ENCODE assay signal across 8 mouse cellular contexts in the genomic region with DNA sequence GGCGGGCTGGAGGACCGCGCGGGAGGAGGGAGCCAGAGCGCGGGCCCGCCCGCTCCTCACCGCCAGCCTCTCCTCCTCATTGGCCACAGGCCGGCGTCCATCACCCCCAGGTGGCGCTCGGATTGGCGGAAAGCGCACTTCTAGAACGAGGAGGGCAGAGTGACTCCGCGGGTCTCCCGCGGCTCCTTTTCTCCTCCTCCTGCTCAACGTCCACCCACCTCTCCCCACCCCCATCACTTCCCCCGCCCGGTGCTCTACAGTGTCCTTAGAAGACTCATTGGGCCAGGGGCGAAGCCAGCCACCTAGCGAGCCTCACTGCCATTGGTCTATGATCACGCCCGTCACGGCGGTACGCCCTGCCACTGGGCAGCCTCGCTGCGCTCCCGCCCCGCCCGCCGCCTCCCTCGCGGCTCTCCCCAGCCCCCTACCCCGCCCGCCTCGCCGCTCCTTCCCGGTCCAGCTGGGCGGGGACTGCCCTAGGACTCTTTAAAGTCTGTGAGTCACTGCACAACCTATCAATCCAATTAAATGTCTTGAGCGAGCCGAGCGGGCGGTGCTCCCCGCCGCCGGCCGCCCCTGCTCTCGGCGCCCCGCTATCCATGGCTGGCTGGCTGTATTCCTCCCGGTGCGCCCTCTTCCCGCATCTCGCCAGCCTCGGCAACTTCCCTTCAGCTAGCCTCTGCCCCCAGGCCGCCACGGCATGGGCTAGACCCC. TPM values are rescaled to one million over a fixed set of nuclear protein-coding genes. Genes with fewer than 3 reads are reported as not detected.
DNase-seq lines count a peak whose midpoint lies in the region; ATAC-seq and TF ChIP-seq lines count a peak whose summit lies in the region.

A gene (plus strand): TSS at position 515 of the 714 bp plus-strand sequence.

- no peak for TF ChIP-seq RAD21 in CH12.LX (IDR thresholded peaks at IDR 0.05; ENCODE audit: low read depth, low read length)

- H3K27me3 ChIP-seq in CH12.LX (replicated peaks) = no peaks in the 10 kb centered on the region
- no peaks in the 10 kb centered on the region; the same call in 1 of the 2 replicates for H3K27me3 ChIP-seq in forebrain, embryonic 11.5 days (ENCODE audit: control insufficient read depth, insufficient read depth, low read length)
- no peaks in the 10 kb centered on the region for H3K27me3 ChIP-seq in heart, embryonic 16.5 days (ENCODE audit: control insufficient read depth, insufficient read depth, low read length)
- H3K27me3 ChIP-seq in liver, embryonic 15.5 days = peaks cover 27% of the 10 kb centered on the region
- H3K27me3 ChIP-seq in neural tube, embryonic 12.5 days (replicated peaks) = no peaks in the 10 kb centered on the region

- peak within 1 kb of the TSS; percentile 69 for H3K9ac ChIP-seq in CH12.LX (ENCODE audit: insufficient read depth, low read depth)
- peak within 1 kb of the TSS; percentile 83 for H3K9ac ChIP-seq in forebrain, embryonic 11.5 days (ENCODE audit: low read length)
- H3K9ac ChIP-seq in heart, embryonic 16.5 days (ENCODE audit: low read length) = peak within 1 kb of the TSS; percentile 87
- peak within 1 kb of the TSS; percentile 73 for H3K9ac ChIP-seq in liver, embryonic 15.5 days
- H3K9ac ChIP-seq in neural tube, embryonic 12.5 days = peak within 1 kb of the TSS; percentile 82

- peak; percentile 90 for TF ChIP-seq POLR2A in CH12.LX (IDR thresholded peaks at IDR 0.05; ENCODE audit: low read depth, low read length)

- H3K36me3 ChIP-seq in CH12.LX (replicated peaks in 1 of 2; ENCODE audit: control insufficient read depth in 1 of 2, insufficient read depth in 1 of 2, low read length in 1 of 2) = peaks cover 3 to 8% of the 10 kb centered on the region in 2 experiments
- no peaks in the 10 kb centered on the region for H3K36me3 ChIP-seq in forebrain, embryonic 11.5 days (ENCODE audit: control insufficient read depth, insufficient read depth, low read length)
- no peaks in the 10 kb centered on the region for H3K36me3 ChIP-seq in heart, embryonic 16.5 days (ENCODE audit: control insufficient read depth, insufficient read depth)
- no peaks in the 10 kb centered on the region for H3K36me3 ChIP-seq in liver, embryonic 15.5 days (replicated peaks)
- no peaks in the 10 kb centered on the region for H3K36me3 ChIP-seq in neural tube, embryonic 12.5 days

- no peak for TF ChIP-seq EP300 in CH12.LX (IDR thresholded peaks at IDR 0.05; ENCODE audit: low read length)

- dilution Hi-C loops in CH12.LX (cut with MboI; ENCODE audit: extremely low pct_ligation_motif_present, extremely low pct_unique_long_range_greater_than_20kb, low sequenced_read_pairs) = no loop called here

- H3K4me2 ChIP-seq in CH12.LX (ENCODE audit: insufficient read depth, low read depth, poor library complexity, severe bottlenecking) = peak within 1 kb of the TSS; percentile 97
- peak within 1 kb of the TSS; percentile 77 for H3K4me2 ChIP-seq in forebrain, embryonic 11.5 days (ENCODE audit: low read depth, low read length, severe bottlenecking)
- peak within 1 kb of the TSS; percentile 79 for H3K4me2 ChIP-seq in heart, embryonic 16.5 days (ENCODE audit: low read depth, low read length)
- H3K4me2 ChIP-seq in liver, embryonic 15.5 days = peak within 1 kb of the TSS; percentile 96
- peak within 1 kb of the TSS; percentile 76 for H3K4me2 ChIP-seq in neural tube, embryonic 12.5 days (replicated peaks)

- no peaks in the 10 kb centered on the region; the same call in 1 of the 2 replicates for H3K79me2 ChIP-seq in CH12.LX (replicated peaks; ENCODE audit: control insufficient read depth, extremely low read depth, insufficient read depth, poor library complexity, severe bottlenecking)

- no peaks in the 10 kb centered on the region for H3K9me3 ChIP-seq in CH12.LX (replicated peaks; ENCODE audit: low read length)
- no peaks in the 10 kb centered on the region for H3K9me3 ChIP-seq in forebrain, embryonic 11.5 days (ENCODE audit: control insufficient read depth, low read length)
- no peaks in the 10 kb centered on the region for H3K9me3 ChIP-seq in heart, embryonic 16.5 days (replicated peaks; ENCODE audit: control insufficient read depth, low read length)
- H3K9me3 ChIP-seq in liver, embryonic 15.5 days (replicated peaks) = no peaks in the 10 kb centered on the region
- no peaks in the 10 kb centered on the region for H3K9me3 ChIP-seq in neural tube, embryonic 12.5 days

- H3K27ac ChIP-seq in CH12.LX (ENCODE audit: insufficient read depth, low read depth) = peak within 1 kb of the TSS; percentile 70
- H3K27ac ChIP-seq in forebrain, embryonic 11.5 days (ENCODE audit: low read depth, low read length) = peak within 1 kb of the TSS; percentile 81
- peak within 1 kb of the TSS; percentile 96 for H3K27ac ChIP-seq in heart, embryonic 16.5 days (ENCODE audit: low read length)
- H3K27ac ChIP-seq in liver, embryonic 15.5 days (replicated peaks) = peak within 1 kb of the TSS; percentile 85
- H3K27ac ChIP-seq in neural tube, embryonic 12.5 days = peak within 1 kb of the TSS; percentile 92

- no peak for TF ChIP-seq CTCF in CH12.LX (conservative IDR thresholded peaks at IDR 0.05 in 1 of 2, IDR thresholded peaks at IDR 0.05 in 1 of 2; ENCODE audit: low read depth in 2 of 2, low read length in 2 of 2)

- DNase-seq in CH12.LX (ENCODE audit: extremely low read depth) = peak; percentile 100
- DNase-seq in c-Kit-positive CD71-positive TER-119-negative erythroid progenitor cells, embryonic 14.5 days (ENCODE audit: low read depth) = peak; percentile 94
- peak; percentile 99 for DNase-seq in forebrain, embryonic 11.5 days (ENCODE audit: low spot score)
- peak; percentile 100 for DNase-seq in kidney, postnatal 36 days
- DNase-seq in telencephalon, adult 2 months (ENCODE audit: low read depth, low spot score) = peak; percentile 99

- H3K4me1 ChIP-seq in CH12.LX (ENCODE audit: control insufficient read depth in 1 of 2, insufficient read depth in 2 of 2) = peaks cover 9 to 46% of the 10 kb centered on the region in 2 experiments
- peaks cover 3% of the 10 kb centered on the region for H3K4me1 ChIP-seq in forebrain, embryonic 11.5 days (replicated peaks; ENCODE audit: control insufficient read depth, insufficient read depth, low read length)
- H3K4me1 ChIP-seq in heart, embryonic 16.5 days (ENCODE audit: control insufficient read depth, insufficient read depth, low read length) = peaks cover 10% of the 10 kb centered on the region
- peaks cover 43% of the 10 kb centered on the region for H3K4me1 ChIP-seq in liver, embryonic 15.5 days (replicated peaks)
- H3K4me1 ChIP-seq in neural tube, embryonic 12.5 days = peaks cover 16% of the 10 kb centered on the region

- in situ Hi-C loops in CH12.LX (cut with MboI; ENCODE audit: low pct_ligation_motif_present, low pct_unique_long_range_greater_than_20kb, low sequenced_read_pairs) = loop anchor here (5.0 kb wide), 1 partner anchor 76 kb away; no protein-coding TSS in a partner anchor

- peak within 1 kb of the TSS; percentile 85 to 98 (median 92) for H3K4me3 ChIP-seq in CH12.LX (replicated peaks in 1 of 3; ENCODE audit: low read depth in 2 of 3, low read length in 2 of 3, poor library complexity in 1 of 3)
- peak within 1 kb of the TSS; percentile 81 for H3K4me3 ChIP-seq in forebrain, embryonic 11.5 days (ENCODE audit: low read depth, low read length)
- H3K4me3 ChIP-seq in heart, embryonic 16.5 days (ENCODE audit: low read length) = peak within 1 kb of the TSS; percentile 93
- peak within 1 kb of the TSS; percentile 79 for H3K4me3 ChIP-seq in liver, embryonic 15.5 days (replicated peaks)
- H3K4me3 ChIP-seq in neural tube, embryonic 12.5 days = peak within 1 kb of the TSS; percentile 85

- WGBS in forebrain, embryonic 11.5 days = under 1% methylated on average over 50 of the region's 62 CpGs
- WGBS in heart, embryonic 16.5 days = under 1% methylated on average over 60 of the region's 62 CpGs
- 0% methylated on average over 61 of the region's 62 CpGs for WGBS in liver, embryonic 15.5 days (ENCODE audit: insufficient replicate concordance)
- WGBS in neural tube, embryonic 12.5 days = under 1% methylated on average over 61 of the region's 62 CpGs

- ATAC-seq in forebrain, embryonic 11.5 days (replicated peaks; ENCODE audit: low FRiP score) = peak; percentile 99
- peak; percentile 99 for ATAC-seq in heart, embryonic 16.5 days (replicated peaks; ENCODE audit: extremely low read depth, insufficient read depth, low FRiP score)
- peak; percentile 95 for ATAC-seq in liver, embryonic 15.5 days (ENCODE audit: insufficient read depth)
- ATAC-seq in neural tube, embryonic 12.5 days (ENCODE audit: low FRiP score, low read depth) = peak; percentile 100

TF ChIP-seq in CH12.LX, 34 proteins besides CTCF, POLR2A, EP300 and RAD21 (continues in another document):
- TF ChIP-seq SMC3 (IDR thresholded peaks at IDR 0.05; ENCODE audit: low read depth, low read length) (no peak), ZC3H11A (IDR thresholded peaks at IDR 0.05; ENCODE audit: low read depth, low read length) (no peak), USF1 (IDR thresholded peaks at IDR 0.05; ENCODE audit: low read depth, low read length) (no peak), SIN3A (IDR thresholded peaks at IDR 0.05; ENCODE audit: low read length) (peak; percentile 71; the same call in 1 of the 2 replicates), KAT2A (IDR thresholded peaks at IDR 0.05; ENCODE audit: insufficient replicate concordance, low read length) (no peak), HCFC1 (IDR thresholded peaks at IDR 0.05; ENCODE audit: low read depth, low read length) (peak; percentile 54), ZNF384 (IDR thresholded peaks at IDR 0.05; ENCODE audit: low read depth, low read length) (0 out of 2 replicates have a peak, but pooled peaks have one; percentile 6), NRF1 (IDR thresholded peaks at IDR 0.05; ENCODE audit: low read depth, low read length) (peak; percentile 44; the same call in 1 of the 2 replicates), MAZ (IDR thresholded peaks at IDR 0.05; ENCODE audit: low read depth, low read length) (peak; percentile 88), IRF4 (IDR thresholded peaks at IDR 0.05; ENCODE audit: low read depth, low read length) (peak; percentile 21; the same call in 1 of the 2 replicates), TBP (conservative IDR thresholded peaks at IDR 0.05; ENCODE audit: low read depth, low read length) (peak; percentile 82), RCOR1 (conservative IDR thresholded peaks at IDR 0.05; ENCODE audit: low read depth, low read length) (0 out of 2 replicates have a peak, but pooled peaks have one; percentile 72), BHLHE40 (IDR thresholded peaks at IDR 0.05; ENCODE audit: low read depth, low read length) (peak; percentile 3; the same call in 1 of the 2 replicates), CHD1 (IDR thresholded peaks at IDR 0.05; ENCODE audit: low read depth, low read length) (no peak)

RNA-seq across cellular contexts. Expression of the gene that starts here (rescaled TPM):
- total RNA-seq in CH12.LX (2012; rRNA removed) = 5.2 and 6.0 TPM in 2 replicates
- total RNA-seq in CH12.LX (2014; rRNA removed) = 5.9 TPM in 2 replicates
- polyA plus RNA-seq in CH12.LX (2012; ENCODE audit: insufficient read length, low read depth) = 10.3 and 13.1 TPM in 2 replicates
- polyA plus RNA-seq in forebrain, embryonic 11.5 days (2014; fragmentation: Nextera tagmentation; extraction: Ambion mirVana) = 26.5 and 29.4 TPM in 2 replicates
- 30.9 and 37.0 TPM in 2 replicates for polyA plus RNA-seq in heart, embryonic 16.5 days (2015; fragmentation: Nextera tagmentation; extraction: Ambion mirVana)
- polyA plus RNA-seq in liver, embryonic 15.5 days (2015; fragmentation: Nextera tagmentation; extraction: Ambion mirVana) = 36.0 and 41.3 TPM in 2 replicates
- polyA plus RNA-seq in neural tube, embryonic 12.5 days (2016; fragmentation: Nextera tagmentation; extraction: Ambion mirVana) = 35.4 and 35.7 TPM in 2 replicates

Comparison
In these comparisons a context has a peak if more than half of its experiments do, and no peak if none do; other contexts are left out.
1. Peak in every context shown above with its lines: DNase-seq, ATAC-seq, H3K4me3 ChIP-seq and H3K27ac ChIP-seq.